Mouse (Mus musculus) embryonic fibroblast, embryonic 13.5 days (primary cell): ENCODE data around the gene Il2rb.

Experiments
- CTCF ChIP-seq: IDR thresholded peaks from 2 replicates; pipeline ENCODE4 v1.5.1; 2011; ENCODE audit warnings: mild to moderate bottlenecking, control low read depth, low read length, moderate library complexity, borderline replicate concordance; ENCODE audit not compliant: insufficient read depth
- POLR2A ChIP-seq: IDR thresholded peaks from 2 replicates; pipeline ENCODE4 v1.6.1; 2011; ENCODE audit warnings: low read depth, mild to moderate bottlenecking, control low read depth, low read length, moderate library complexity

DNA sequence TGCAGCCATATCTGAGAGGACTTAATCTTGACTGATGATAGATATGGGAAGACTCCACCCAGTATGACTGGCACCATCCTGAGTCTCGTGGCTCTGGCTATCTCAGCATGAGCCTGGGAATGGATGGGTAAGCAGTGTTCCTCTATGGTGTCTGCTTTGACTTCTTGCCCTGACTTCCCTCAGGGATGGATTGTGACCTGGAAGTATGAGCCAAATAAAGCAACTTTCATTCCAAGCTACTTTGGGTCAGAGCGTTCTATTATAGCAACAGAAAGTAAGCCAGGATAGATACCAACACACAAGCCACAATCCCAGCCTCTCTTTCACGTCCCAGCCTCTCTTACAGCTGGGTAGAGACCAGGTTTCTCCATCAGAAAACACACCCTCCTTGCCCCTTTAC, 10.5 kb upstream of the Il2rb start:
- TF ChIP-seq POLR2A (no peak), CTCF (no peak)
